Mouse (Mus musculus) erythroblast, adult 5-6 weeks (primary cell): Measurements from ENCODE around the gene Nrgn. TPM values are rescaled to one million over a fixed set of nuclear protein-coding genes. Genes with fewer than 3 reads are reported as not detected.

Experiments used
- total RNA-seq, 2 experiments: library from RNA; stranded (forward) in 1 of 2; stranded (reverse) in 1 of 2; fragments of 150-400 nt in 1 of 2; fragments of 200-764, 138-1000 nt in 1 of 2; gene quantifications; 2 replicates each; pipeline versions ENCODE4 v1.2.3 to v1.2.4; 2015 to 2017; ENCODE audit warnings: low replicate concordance in 2 of 2

Gene Nrgn
- total RNA-seq, 2 experiments from 2014 or later = 1.7 to 2.9 TPM

Other genes with a start within 250 kb of the Nrgn start
- 0.96 and 8.2 TPM in 2 replicates for gene Ccdc15, start 204.5 kb downstream of the Nrgn start, total RNA-seq (2015; ENCODE audit: low replicate concordance)
- 2.6 and 4.6 TPM in 2 replicates for gene Ccdc15, start 204.5 kb downstream of the Nrgn start, total RNA-seq (2017; ENCODE audit: low replicate concordance)
- gene Hepacam, start 185.6 kb downstream of the Nrgn start, total RNA-seq (2015; ENCODE audit: low replicate concordance) = not detected in 2 replicates
- gene Hepacam, start 185.6 kb downstream of the Nrgn start, total RNA-seq (2017; ENCODE audit: low replicate concordance) = not detected in 2 replicates
- gene Robo4, start 151.0 kb downstream of the Nrgn start, total RNA-seq (2015; ENCODE audit: low replicate concordance) = not detected in 2 replicates
- gene Robo4, start 151.0 kb downstream of the Nrgn start, total RNA-seq (2017; ENCODE audit: low replicate concordance) = not detected in 2 replicates
- gene Robo3, start 119.7 kb downstream of the Nrgn start, total RNA-seq (2015; ENCODE audit: low replicate concordance) = not detected in 2 replicates
- gene Robo3, start 119.7 kb downstream of the Nrgn start, total RNA-seq (2017; ENCODE audit: low replicate concordance) = not detected in 2 replicates
- gene Msantd2, start 63.6 kb downstream of the Nrgn start, total RNA-seq (2015; ENCODE audit: low replicate concordance) = 2.3 and 2.5 TPM in 2 replicates
- gene Msantd2, start 63.6 kb downstream of the Nrgn start, total RNA-seq (2017; ENCODE audit: low replicate concordance) = 8.2 and 10.7 TPM in 2 replicates
- not detected in 2 replicates for gene Esam, start 24.8 kb downstream of the Nrgn start, total RNA-seq (2015; ENCODE audit: low replicate concordance)
- 0.42 TPM in 1 of 2 replicates, not detected in the other for gene Esam, start 24.8 kb downstream of the Nrgn start, total RNA-seq (2017; ENCODE audit: low replicate concordance)
- gene Vsig2, start 13.6 kb downstream of the Nrgn start, total RNA-seq (2015; ENCODE audit: low replicate concordance) = not detected in 2 replicates
- not detected in 2 replicates for gene Vsig2, start 13.6 kb downstream of the Nrgn start, total RNA-seq (2017; ENCODE audit: low replicate concordance)
- 1.7 and 1.9 TPM in 2 replicates for gene Siae, start 2.8 kb upstream of the Nrgn start, total RNA-seq (2015; ENCODE audit: low replicate concordance)
- gene Siae, start 2.8 kb upstream of the Nrgn start, total RNA-seq (2017; ENCODE audit: low replicate concordance) = 1.4 and 2.6 TPM in 2 replicates
- gene Spa17, start 60.8 kb upstream of the Nrgn start, total RNA-seq (2015; ENCODE audit: low replicate concordance) = not detected in 2 replicates
- gene Spa17, start 60.8 kb upstream of the Nrgn start, total RNA-seq (2017; ENCODE audit: low replicate concordance) = 1.4 TPM in 1 of 2 replicates, not detected in the other
- 23.0 and 26.5 TPM in 2 replicates for gene Tbrg1, start 104.4 kb upstream of the Nrgn start, total RNA-seq (2015; ENCODE audit: low replicate concordance)
- gene Tbrg1, start 104.4 kb upstream of the Nrgn start, total RNA-seq (2017; ENCODE audit: low replicate concordance) = 17.6 and 24.1 TPM in 2 replicates
- not detected in 2 replicates for gene Panx3, start 116.3 kb upstream of the Nrgn start, total RNA-seq (2015; ENCODE audit: low replicate concordance)
- not detected in 2 replicates for gene Panx3, start 116.3 kb upstream of the Nrgn start, total RNA-seq (2017; ENCODE audit: low replicate concordance)
- not detected in 2 replicates for gene Olfr160, start 163.3 kb upstream of the Nrgn start, total RNA-seq (2015; ENCODE audit: low replicate concordance)
- not detected in 2 replicates for gene Olfr160, start 163.3 kb upstream of the Nrgn start, total RNA-seq (2017; ENCODE audit: low replicate concordance)
- gene Olfr874, start 192.2 kb upstream of the Nrgn start, total RNA-seq (2015; ENCODE audit: low replicate concordance) = not detected in 2 replicates
- not detected in 2 replicates for gene Olfr874, start 192.2 kb upstream of the Nrgn start, total RNA-seq (2017; ENCODE audit: low replicate concordance)
- gene Olfr875, start 219.0 kb upstream of the Nrgn start, total RNA-seq (2015; ENCODE audit: low replicate concordance) = not detected in 2 replicates
- not detected in 2 replicates for gene Olfr875, start 219.0 kb upstream of the Nrgn start, total RNA-seq (2017; ENCODE audit: low replicate concordance)